Mouse (Mus musculus): ENCODE results near the gene Aym1. TPM values are rescaled to one million over a fixed set of nuclear protein-coding genes. Genes with fewer than 3 reads are reported as not detected.

Gene Aym1
- polyA plus RNA-seq, 1 experiment from 2014 or later: not detected

DNA sequence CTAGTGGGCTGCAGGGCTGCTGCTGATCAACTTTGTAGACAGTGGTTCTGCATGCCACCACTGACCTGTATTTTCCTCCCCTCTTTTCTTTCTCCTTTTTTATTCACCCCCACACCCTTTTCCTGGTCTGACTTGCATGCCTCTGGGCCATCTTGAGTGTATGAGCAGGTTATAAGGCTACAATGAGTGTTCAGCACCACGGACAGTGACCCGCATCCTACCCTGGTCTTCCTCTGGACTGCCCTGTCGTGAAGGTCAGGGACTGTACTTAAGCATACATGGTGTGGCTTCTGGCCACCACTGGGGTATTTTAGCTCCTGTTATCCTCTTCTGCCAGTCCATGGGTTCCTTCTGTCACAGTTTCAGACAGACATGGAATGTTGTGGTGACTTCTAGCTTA lies 50.3 kb downstream of the Aym1 start:
- Histone ChIP-seq H3K36me3 (ENCODE audit: control insufficient read depth, insufficient read depth, low read length) (no peaks in the 10 kb centered on the region), H3K27ac (ENCODE audit: low read depth, low read length) (no peak overlapping the region), H3K4me3 (ENCODE audit: low read depth, low read length) (no peak overlapping the region), H3K9ac (ENCODE audit: low read depth, low read length) (no peak overlapping the region), H3K9me3 (ENCODE audit: control insufficient read depth, low read length) (no peaks in the 10 kb centered on the region), H3K4me2 (no peak overlapping the region), H3K4me1 (replicated peaks; ENCODE audit: control insufficient read depth, insufficient read depth, low read length) (no peaks in the 10 kb centered on the region), H3K27me3 (replicated peaks; ENCODE audit: control insufficient read depth, insufficient read depth, low read length) (no peaks in the 10 kb centered on the region)
- DNase-seq (ENCODE audit: low spot score): peak; percentile 39
- WGBS: 5% methylated on average over 3 of the region's 3 CpGs
- no peak for ATAC-seq (replicated peaks; ENCODE audit: low FRiP score)

Small RNA genes within 50 kb of the gene (microRNA-seq; reads per million reads assigned to microRNA genes)
- gene Mir7229 (ENCODE audit: borderline number of aligned reads) (not detected), gene Mir7230 (ENCODE audit: borderline number of aligned reads) (not detected)

Other genes starting within 250 kb of the Aym1 start
- 1.8 and 2.2 TPM in 2 replicates for gene 2900026A02Rik, start 136.1 kb upstream of the Aym1 start, polyA plus RNA-seq (2014; fragmentation: Nextera tagmentation; extraction: Ambion mirVana)
- 0.09 TPM in 1 of 2 replicates, not detected in the other for gene Tmem211, start 130.4 kb upstream of the Aym1 start, polyA plus RNA-seq (2014; fragmentation: Nextera tagmentation; extraction: Ambion mirVana)
- 4.9 TPM in 2 replicates for gene Sgsm1, start 46.5 kb upstream of the Aym1 start, polyA plus RNA-seq (2014; fragmentation: Nextera tagmentation; extraction: Ambion mirVana)
- gene Wscd2, start 133.0 kb downstream of the Aym1 start, polyA plus RNA-seq (2014; fragmentation: Nextera tagmentation; extraction: Ambion mirVana): 0.29 and 0.45 TPM in 2 replicates

Measured in liver, embryonic 11.5 days (tissue).